Mouse (Mus musculus) CH12.LX (cell line): ENCODE measurements around the gene Tph1. TPM values are rescaled to one million over a fixed set of nuclear protein-coding genes. Genes with fewer than 3 reads are reported as not detected.

Experiments used
- DNase-seq: peaks from one replicate; pipeline ENCODE4 v3.0.0-alpha.2; 2013; ENCODE audit errors: extremely low read depth
- H3K27ac ChIP-seq: 2 replicates; pipeline ENCODE4 v1.5.1; 2012; ENCODE audit warnings: low read depth, mild to moderate bottlenecking, control low read depth, moderate library complexity; ENCODE audit not compliant: insufficient read depth
- H3K27me3 ChIP-seq: replicated peaks from 2 replicates; pipeline ENCODE3; 2012; ENCODE audit warnings: inconsistent platforms
- H3K36me3 ChIP-seq, 2 experiments: replicated peaks in 1 of 2; 2 replicates each; pipeline versions ENCODE3 to v1.6.1; 2012; ENCODE audit warnings: inconsistent platforms in 1 of 2, low read length in 1 of 2, mild to moderate bottlenecking in 1 of 2, mixed read lengths in 1 of 2, moderate library complexity in 1 of 2; ENCODE audit not compliant: control insufficient read depth in 1 of 2, insufficient read depth in 1 of 2
- H3K4me1 ChIP-seq, 2 experiments: 2 replicates each; pipeline ENCODE4 v1.6.1; 2012; ENCODE audit warnings: inconsistent platforms in 1 of 2, moderate library complexity in 1 of 2; ENCODE audit not compliant: insufficient read depth in 2 of 2, control insufficient read depth in 1 of 2
- H3K4me2 ChIP-seq: 2 replicates; pipeline ENCODE4 v1.6.1; 2012; ENCODE audit warnings: low read depth, mild to moderate bottlenecking, control low read depth; ENCODE audit not compliant: poor library complexity, insufficient read depth, severe bottlenecking
- H3K4me3 ChIP-seq, 3 experiments: fragments of 150-350 bp in 1 of 3; sonication (generic) in 1 of 3; replicated peaks in 1 of 3; 2 replicates each; pipeline versions ENCODE3 to v1.5.1; 2011 to 2012; ENCODE audit warnings: low read depth in 2 of 3, low read length in 2 of 3, mild to moderate bottlenecking in 2 of 3, moderate library complexity in 2 of 3, control low read depth in 1 of 3, improper control_type of control experiment in 1 of 3, inconsistent platforms in 1 of 3, mixed read lengths in 1 of 3; ENCODE audit not compliant: poor library complexity in 1 of 3
- H3K79me2 ChIP-seq: replicated peaks from 2 replicates; pipeline ENCODE4 v1.6.1; 2012; ENCODE audit warnings: mild to moderate bottlenecking, moderate library complexity; ENCODE audit not compliant: control insufficient read depth, poor library complexity, insufficient read depth, severe bottlenecking; ENCODE audit errors: extremely low read depth
- H3K9ac ChIP-seq: 2 replicates; pipeline ENCODE4 v1.6.1; 2012; ENCODE audit warnings: low read depth, mild to moderate bottlenecking, control low read depth, moderate library complexity; ENCODE audit not compliant: insufficient read depth
- H3K9me3 ChIP-seq: replicated peaks from 2 replicates; pipeline ENCODE3; 2012; ENCODE audit warnings: low read length, inconsistent platforms, mixed read lengths
- BHLHE40 ChIP-seq: IDR thresholded peaks from 2 replicates; pipeline ENCODE4 v1.6.1; 2011; ENCODE audit warnings: mild to moderate bottlenecking, low read depth, low read length, improper control_type of control experiment
- CHD2 ChIP-seq: IDR thresholded peaks from 2 replicates; pipeline ENCODE4 v1.6.1; 2011; ENCODE audit warnings: low read length, improper control_type of control experiment
- CTCF ChIP-seq, 2 experiments: IDR thresholded peaks in 1 of 2; conservative IDR thresholded peaks in 1 of 2; 2 replicates each; pipeline ENCODE4 v1.5.1; 2011 to 2012; ENCODE audit warnings: low read depth in 2 of 2, low read length in 2 of 2, improper control_type of control experiment in 1 of 2, inconsistent platforms in 1 of 2, mild to moderate bottlenecking in 1 of 2, moderate library complexity in 1 of 2
- ELF1 ChIP-seq: IDR thresholded peaks from 2 replicates; pipeline ENCODE4 v1.6.1; 2014; ENCODE audit warnings: low read depth, mild to moderate bottlenecking, inconsistent platforms, low read length, improper control_type of control experiment
- ETS1 ChIP-seq: conservative IDR thresholded peaks from 2 replicates; pipeline ENCODE4 v1.6.1; 2012; ENCODE audit warnings: low read depth, mild to moderate bottlenecking, inconsistent platforms, low read length, improper control_type of control experiment, moderate library complexity
- GABPA ChIP-seq: IDR thresholded peaks from 2 replicates; pipeline ENCODE4 v1.6.1; 2012; ENCODE audit warnings: low read depth, low read length, improper control_type of control experiment, inconsistent platforms; ENCODE audit not compliant: insufficient replicate concordance
- HCFC1 ChIP-seq: IDR thresholded peaks from 2 replicates; pipeline ENCODE4 v1.6.1; 2012; ENCODE audit warnings: low read depth, mild to moderate bottlenecking, inconsistent platforms, low read length, improper control_type of control experiment
- IRF4 ChIP-seq: IDR thresholded peaks from 2 replicates; pipeline ENCODE4 v1.6.1; 2014; ENCODE audit warnings: low read depth, mild to moderate bottlenecking, inconsistent platforms, low read length, improper control_type of control experiment
- JUND ChIP-seq: conservative IDR thresholded peaks from 2 replicates; pipeline ENCODE4 v1.6.1; 2011; ENCODE audit warnings: low read depth, low read length, improper control_type of control experiment
- KAT2A ChIP-seq: IDR thresholded peaks from 2 replicates; pipeline ENCODE4 v1.6.1; 2012; ENCODE audit warnings: low read length, improper control_type of control experiment, inconsistent platforms; ENCODE audit not compliant: insufficient replicate concordance
- MAFK ChIP-seq: IDR thresholded peaks from 2 replicates; pipeline ENCODE4 v1.6.1; 2011; ENCODE audit warnings: low read length, improper control_type of control experiment; ENCODE audit not compliant: insufficient replicate concordance
- MAX ChIP-seq: IDR thresholded peaks from 2 replicates; pipeline ENCODE4 v1.6.1; 2011; ENCODE audit warnings: low read length, improper control_type of control experiment
- MAZ ChIP-seq: IDR thresholded peaks from 2 replicates; pipeline ENCODE4 v1.6.1; 2012; ENCODE audit warnings: low read depth, mild to moderate bottlenecking, inconsistent platforms, low read length, improper control_type of control experiment, moderate library complexity
- MEF2A ChIP-seq: IDR thresholded peaks from 2 replicates; pipeline ENCODE4 v1.6.1; 2014; ENCODE audit warnings: low read depth, mild to moderate bottlenecking, inconsistent platforms, low read length, improper control_type of control experiment, borderline replicate concordance
- MXI1 ChIP-seq: IDR thresholded peaks from 2 replicates; pipeline ENCODE4 v1.6.1; 2011; ENCODE audit warnings: mild to moderate bottlenecking, low read depth, low read length, improper control_type of control experiment
- MYC ChIP-seq: IDR thresholded peaks from 2 replicates; pipeline ENCODE4 v1.6.1; 2011; ENCODE audit warnings: low read depth, mild to moderate bottlenecking, improper control_type of control experiment, low read length
- NELFE ChIP-seq: IDR thresholded peaks from 2 replicates; pipeline ENCODE4 v1.6.1; 2011; ENCODE audit warnings: low read depth, low read length, improper control_type of control experiment
- PAX5 ChIP-seq: IDR thresholded peaks from 2 replicates; pipeline ENCODE4 v1.6.1; 2012; ENCODE audit warnings: low read length, inconsistent platforms, mixed read lengths
- POLR2A ChIP-seq: IDR thresholded peaks from 2 replicates; pipeline ENCODE4 v1.6.1; 2011; ENCODE audit warnings: low read depth, mild to moderate bottlenecking, improper control_type of control experiment, low read length
- RAD21 ChIP-seq: IDR thresholded peaks from 2 replicates; pipeline ENCODE4 v1.6.1; 2011; ENCODE audit warnings: low read depth, mild to moderate bottlenecking, low read length, improper control_type of control experiment, moderate library complexity
- RCOR1 ChIP-seq: conservative IDR thresholded peaks from 2 replicates; pipeline ENCODE4 v1.6.1; 2012; ENCODE audit warnings: low read depth, mild to moderate bottlenecking, inconsistent platforms, low read length, improper control_type of control experiment
- SIN3A ChIP-seq: IDR thresholded peaks from 2 replicates; pipeline ENCODE4 v1.6.1; 2012; ENCODE audit warnings: low read length, improper control_type of control experiment, inconsistent platforms
- SMC3 ChIP-seq: IDR thresholded peaks from 2 replicates; pipeline ENCODE4 v1.6.1; 2011; ENCODE audit warnings: low read depth, low read length, improper control_type of control experiment
- TBP ChIP-seq: conservative IDR thresholded peaks from 2 replicates; pipeline ENCODE4 v1.6.1; 2011; ENCODE audit warnings: low read depth, low read length, improper control_type of control experiment
- TCF12 ChIP-seq: IDR thresholded peaks from 2 replicates; pipeline ENCODE4 v1.6.1; 2014; ENCODE audit warnings: low read depth, mild to moderate bottlenecking, inconsistent platforms, low read length, improper control_type of control experiment
- USF1 ChIP-seq: IDR thresholded peaks from 2 replicates; pipeline ENCODE4 v1.6.1; 2014; ENCODE audit warnings: low read depth, mild to moderate bottlenecking, inconsistent platforms, low read length, improper control_type of control experiment
- USF2 ChIP-seq: conservative IDR thresholded peaks from 2 replicates; pipeline ENCODE4 v1.6.1; 2011; ENCODE audit warnings: low read depth, low read length, improper control_type of control experiment
- ZC3H11A ChIP-seq: IDR thresholded peaks from 2 replicates; pipeline ENCODE4 v1.6.1; 2012; ENCODE audit warnings: low read depth, mild to moderate bottlenecking, inconsistent platforms, low read length, improper control_type of control experiment
- ZKSCAN1 ChIP-seq: IDR thresholded peaks from 2 replicates; pipeline ENCODE4 v1.6.1; 2012; ENCODE audit warnings: low read depth, inconsistent platforms, low read length, improper control_type of control experiment, borderline replicate concordance
- ZMIZ1 ChIP-seq: IDR thresholded peaks from 2 replicates; pipeline ENCODE4 v1.6.1; 2012; ENCODE audit warnings: low read depth, mild to moderate bottlenecking, inconsistent platforms, low read length, improper control_type of control experiment
- ZNF384 ChIP-seq: IDR thresholded peaks from 2 replicates; pipeline ENCODE4 v1.6.1; 2012; ENCODE audit warnings: low read depth, low read length, improper control_type of control experiment, inconsistent platforms
- dilution Hi-C: fragments of 300-500 bp; cut with MboI; formaldehyde crosslinking; loops from 2 replicates; pipeline ENCODE4 v1.14.3; 2020; ENCODE audit warnings: low sequenced_read_pairs; ENCODE audit not compliant: extremely low pct_unique_long_range_greater_than_20kb, extremely low pct_ligation_motif_present
- in situ Hi-C: fragments of 300-500 bp; cut with MboI; formaldehyde crosslinking; loops from 3 replicates; pipeline ENCODE4 v1.14.3; 2019; ENCODE audit warnings: low sequenced_read_pairs, low pct_ligation_motif_present, low pct_unique_long_range_greater_than_20kb, mixed read lengths
- polyA plus RNA-seq: library from polyadenylated mRNA; unstranded; fragments of >175 nt; gene quantifications from 2 replicates; pipeline ENCODE4 v1.2.1, GENCODE M21; 2012; ENCODE audit warnings: low read depth; ENCODE audit not compliant: insufficient read length
- total RNA-seq, 2 experiments: library from RNA; depleted of rRNA; stranded (reverse); fragments of 300-350 nt in 1 of 2; fragments of >200 nt in 1 of 2; gene quantifications; 2 replicates each; pipeline ENCODE4 v1.2.3; 2012 to 2014

The Tph1 gene
- total RNA-seq (2012; rRNA removed) (0.13 and 0.17 TPM in 2 replicates), total RNA-seq (2014; rRNA removed) (not detected in 2 replicates), polyA plus RNA-seq (0.22 TPM in 1 of 2 replicates, not detected in the other)

DNA sequence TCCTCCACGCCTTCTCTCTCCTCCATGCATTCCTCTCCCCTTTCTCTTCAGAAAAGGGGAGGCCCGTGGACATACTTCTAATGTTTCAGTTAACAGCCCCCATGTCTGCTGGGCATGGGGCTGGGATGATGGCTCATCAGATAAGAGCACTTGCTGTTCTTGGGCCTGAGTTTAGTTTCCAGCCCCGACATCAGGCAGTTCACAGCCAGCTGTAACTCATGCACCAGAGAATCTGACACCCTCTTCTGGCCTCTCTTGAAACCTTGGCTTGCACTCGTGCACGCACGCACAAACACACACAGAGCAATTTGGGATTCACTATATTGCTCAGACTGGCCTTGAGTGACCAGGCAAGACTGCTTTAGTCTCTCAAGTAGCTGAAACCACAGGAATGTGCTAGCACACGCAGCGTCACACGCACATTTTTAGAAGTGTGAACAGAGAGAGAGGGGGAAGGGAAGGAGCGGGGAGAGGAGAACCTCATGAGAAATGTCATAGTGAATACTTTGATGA lies at the start of gene Tph1:
TSS of gene Tph1 (minus strand) at position 378 of the 513 bp plus-strand sequence.
- in situ Hi-C loops (no loop called here), dilution Hi-C loops (no loop called here)
- Histone ChIP-seq H3K4me3 (no peak within 1 kb of the TSS), H3K27me3 (no peaks in the 10 kb centered on the region), H3K79me2 (no peaks in the 10 kb centered on the region), H3K4me2 (no peak within 1 kb of the TSS), H3K9ac (no peak within 1 kb of the TSS), H3K36me3 (no peaks in the 10 kb centered on the region), H3K27ac (no peak within 1 kb of the TSS), H3K4me1 (peaks cover 4 to 35% of the 10 kb centered on the region in 2 experiments; a peak in 3 of 4 replicates), H3K9me3 (no peaks in the 10 kb centered on the region)
- no peak for DNase-seq
- TF ChIP-seq PAX5 (no peak), CTCF (conservative IDR thresholded peaks at IDR 0.05 in 1 of 2, IDR thresholded peaks at IDR 0.05 in 1 of 2; ENCODE audit: low read depth in 2 of 2, low read length in 2 of 2) (0 out of 4 replicates have a peak, but pooled peaks of 1 of the 2 experiments have one; percentile 3)

DNA sequence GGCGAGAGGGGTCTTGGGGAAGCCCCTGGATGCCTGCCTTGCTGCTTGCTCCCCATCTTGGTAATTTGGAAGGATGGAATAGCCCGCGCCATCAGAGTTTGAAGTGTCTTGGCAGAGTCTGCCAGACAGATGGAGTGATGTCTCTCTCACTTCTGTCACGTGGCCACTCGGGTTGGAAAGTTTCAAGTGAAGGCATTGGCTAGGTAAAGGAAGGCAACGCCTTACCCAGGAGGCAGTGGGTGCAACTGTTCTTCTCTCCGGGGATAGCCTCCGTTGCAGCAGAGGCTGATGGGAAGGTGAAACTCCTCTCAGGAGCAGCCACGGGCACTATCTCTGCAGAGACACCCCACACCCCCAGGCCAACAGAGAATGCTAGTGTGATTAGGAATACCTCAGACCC lies 48.1 kb upstream of the Tph1 start:
- H3K27me3 ChIP-seq = no peaks in the 10 kb centered on the region
- H3K9ac ChIP-seq = peak overlapping the region; percentile 25
- H3K4me3 ChIP-seq = peak overlapping the region in 2 of 3 experiments; percentile 14 to 25
- H3K4me1 ChIP-seq = peaks cover 11 to 31% of the 10 kb centered on the region in 2 experiments; a peak in 3 of 4 replicates
- no peaks in the 10 kb centered on the region for H3K9me3 ChIP-seq
- dilution Hi-C loops = no loop called here
- H3K4me2 ChIP-seq = peak overlapping the region; percentile 14
- H3K79me2 ChIP-seq = no peaks in the 10 kb centered on the region
- H3K27ac ChIP-seq = no peak overlapping the region
- H3K36me3 ChIP-seq = no peaks in the 10 kb centered on the region
- peak; percentile 92 for TF ChIP-seq USF2
- no peak for TF ChIP-seq RCOR1
- TF ChIP-seq MAZ = no peak
- no peak for TF ChIP-seq CTCF (conservative IDR thresholded peaks at IDR 0.05 in 1 of 2, IDR thresholded peaks at IDR 0.05 in 1 of 2; ENCODE audit: low read depth in 2 of 2, low read length in 2 of 2)
- 0 out of 2 replicates have a peak, but pooled peaks have one; percentile 25 for TF ChIP-seq ZMIZ1
- no peak for TF ChIP-seq CHD2
- no peak for TF ChIP-seq ZC3H11A
- peak; percentile 69; the same call in 1 of the 2 replicates for TF ChIP-seq MXI1
- TF ChIP-seq MEF2A = no peak
- 0 out of 2 replicates have a peak, but pooled peaks have one; percentile 35 for TF ChIP-seq KAT2A
- peak; percentile 74; the same call in 1 of the 2 replicates for TF ChIP-seq TCF12
- TF ChIP-seq MAX = peak; percentile 97
- TF ChIP-seq JUND = no peak
- peak; percentile 84 for TF ChIP-seq BHLHE40
- TF ChIP-seq USF1 = peak; percentile 91
- TF ChIP-seq TBP = peak; percentile 65
- TF ChIP-seq HCFC1 = peak; percentile 66
- TF ChIP-seq SIN3A = 0 out of 2 replicates have a peak, but pooled peaks have one; percentile 45
- no peak for TF ChIP-seq SMC3
- peak; percentile 77 for TF ChIP-seq POLR2A
- no peak for TF ChIP-seq GABPA
- TF ChIP-seq IRF4 = peak; percentile 48; the same call in 1 of the 2 replicates
- no peak for TF ChIP-seq ZKSCAN1
- TF ChIP-seq MYC = peak; percentile 72; the same call in 1 of the 2 replicates
- no peak for TF ChIP-seq ELF1
- TF ChIP-seq ZNF384 = no peak
- peak; percentile 36; the same call in 1 of the 2 replicates for TF ChIP-seq NELFE
- peak; percentile 32; the same call in 1 of the 2 replicates for TF ChIP-seq ETS1
- no peak for TF ChIP-seq MAFK
- no peak for TF ChIP-seq PAX5
- TF ChIP-seq RAD21 = no peak
- TF ChIP-seq, all 38 proteins: peak for 16
- peak; percentile 56 for DNase-seq
- in situ Hi-C loops = no loop called here
